Mouse (Mus musculus) stomach, embryonic 16.5 days (tissue): ENCODE measurements around the gene Slc2a13. TPM values are rescaled to one million over a fixed set of nuclear protein-coding genes. Genes with fewer than 3 reads are reported as not detected.

ENCODE experiments used
- ATAC-seq: fragments of 200-750 bp; cut with Nextera tagmentation; 2 replicates; pipeline ENCODE4 v1.8.0; 2017; ENCODE audit warnings: moderate number of reproducible peaks, moderate TSS enrichment; ENCODE audit not compliant: insufficient read depth, low FRiP score
- H3K27ac ChIP-seq: fragments of 300-500 bp; sonication (generic); 2 replicates; pipeline ENCODE4 v1.5.1; 2014; ENCODE audit warnings: low read length
- H3K27me3 ChIP-seq: fragments of 300-500 bp; sonication (generic); 2 replicates; pipeline ENCODE4 v1.6.1; 2014; ENCODE audit warnings: low read length, control low read depth, mixed read lengths; ENCODE audit not compliant: control insufficient read depth, insufficient read depth
- H3K36me3 ChIP-seq: fragments of 300-500 bp; sonication (generic); 2 replicates; pipeline ENCODE4 v1.6.1; 2014; ENCODE audit warnings: low read length; ENCODE audit not compliant: control insufficient read depth, insufficient read depth
- H3K4me1 ChIP-seq: fragments of 300-500 bp; sonication (generic); 2 replicates; pipeline ENCODE4 v1.6.1; 2014; ENCODE audit warnings: low read length, control low read depth, mixed read lengths; ENCODE audit not compliant: control insufficient read depth, insufficient read depth
- H3K4me2 ChIP-seq: fragments of 300-500 bp; sonication (generic); 2 replicates; pipeline ENCODE4 v1.6.1; 2014; ENCODE audit warnings: low read depth, low read length, mixed read lengths
- H3K4me3 ChIP-seq: fragments of 300-500 bp; sonication (generic); replicated peaks from 2 replicates; pipeline ENCODE4 v1.5.1; 2014; ENCODE audit warnings: mild to moderate bottlenecking, low read length
- H3K9ac ChIP-seq: fragments of 300-500 bp; sonication (generic); 2 replicates; pipeline ENCODE4 v1.6.1; 2014; ENCODE audit warnings: low read length
- H3K9me3 ChIP-seq: fragments of 300-500 bp; sonication (generic); replicated peaks from 2 replicates; pipeline ENCODE4 v1.6.1; 2016; ENCODE audit warnings: low read length, control low read depth; ENCODE audit not compliant: control insufficient read depth
- WGBS: fragments of 180-500 bp; shearing (Covaris S2); extraction: QIAGEN DNeasy Blood & Tissue Kit; methylation state at CpG from one replicate; pipeline ENCODE4 v1.1.7; 2014; 5-methylcytosine and 5-hydroxymethylcytosine counted together
- polyA plus RNA-seq: library from polyadenylated mRNA; unstranded; fragments of >200 nt; fragmentation: Nextera tagmentation; extraction: Ambion mirVana; gene quantifications from 2 replicates; pipeline ENCODE4 v1.2.1, GENCODE M21; 2015

The Slc2a13 gene
- polyA plus RNA-seq, 1 experiment from 2014 or later = 0.96 TPM

DNA sequence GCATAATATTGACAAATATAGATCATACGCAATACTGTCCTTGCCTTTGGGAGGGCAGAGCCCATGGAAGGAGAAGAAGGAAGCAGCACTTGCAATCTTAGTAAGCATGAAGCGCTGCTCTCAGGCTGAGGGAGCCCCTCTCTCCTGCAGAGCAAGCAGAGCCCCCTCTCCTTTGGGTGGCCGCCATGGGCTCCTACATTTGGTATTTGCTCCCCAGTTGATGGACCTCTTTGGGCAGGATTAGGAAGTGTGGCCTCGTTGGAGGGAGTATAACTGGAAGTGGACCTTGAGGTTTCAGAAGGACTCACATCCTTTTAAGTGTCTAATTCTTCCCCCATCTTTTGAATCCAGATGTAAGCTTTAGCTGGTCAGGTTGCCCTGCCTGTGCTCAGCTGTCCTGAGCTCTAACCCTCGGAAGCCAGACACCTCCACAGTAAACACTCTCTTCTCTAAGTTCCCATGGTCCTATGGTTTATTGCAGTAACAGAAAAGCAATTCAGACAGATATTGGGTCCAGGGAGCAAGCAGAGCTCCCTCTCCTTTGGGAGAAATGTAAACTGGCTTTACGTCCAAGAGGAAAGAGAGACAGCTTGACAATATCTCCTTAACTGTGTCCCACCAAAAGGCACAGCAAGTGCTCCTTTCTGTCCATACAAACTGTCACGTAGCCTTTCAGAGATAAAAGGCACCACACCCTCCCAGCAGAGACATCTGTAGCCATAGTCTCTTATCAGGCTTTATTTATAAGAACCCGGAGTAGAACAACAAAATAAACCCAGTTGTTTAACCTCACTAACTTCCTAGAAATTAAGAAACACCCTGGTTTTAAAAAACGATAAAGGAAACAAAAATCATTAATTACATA lies 321.3 kb downstream of the Slc2a13 start:
- 56% methylated on average over 9 of the region's 9 CpGs for WGBS
- H3K4me3 ChIP-seq = no peak overlapping the region
- no peak overlapping the region for H3K4me2 ChIP-seq
- H3K36me3 ChIP-seq = no peaks in the 10 kb centered on the region
- no peaks in the 10 kb centered on the region for H3K9me3 ChIP-seq
- ATAC-seq = no peak
- no peak overlapping the region for H3K27ac ChIP-seq
- no peak overlapping the region for H3K9ac ChIP-seq
- H3K4me1 ChIP-seq = no peaks in the 10 kb centered on the region
- H3K27me3 ChIP-seq = no peaks in the 10 kb centered on the region

DNA sequence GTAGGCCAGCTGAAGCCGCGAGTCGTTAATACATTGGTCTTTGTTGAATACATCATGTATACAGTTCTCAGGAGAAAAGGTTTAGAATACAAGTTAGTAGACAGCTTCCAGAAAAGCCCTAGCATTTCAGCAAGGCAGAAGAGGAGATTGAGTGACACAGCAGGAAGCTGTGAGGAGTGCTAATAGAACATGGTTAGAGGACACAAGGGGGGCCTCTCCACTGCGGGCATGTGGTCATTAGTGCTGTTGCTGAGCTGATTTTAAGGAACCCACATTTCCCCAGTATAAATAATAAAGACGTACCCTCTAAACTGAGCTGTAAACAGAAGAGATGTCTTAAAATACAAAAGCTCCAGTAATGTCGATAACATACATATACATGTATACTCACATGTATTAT lies 322.2 kb downstream of the Slc2a13 start:
- no peak overlapping the region for H3K4me2 ChIP-seq
- 74% methylated on average over 6 of the region's 6 CpGs for WGBS
- no peaks in the 10 kb centered on the region for H3K27me3 ChIP-seq
- H3K9me3 ChIP-seq = no peaks in the 10 kb centered on the region
- no peak for ATAC-seq
- no peak overlapping the region for H3K9ac ChIP-seq
- no peaks in the 10 kb centered on the region for H3K36me3 ChIP-seq
- H3K4me1 ChIP-seq = no peaks in the 10 kb centered on the region
- no peak overlapping the region for H3K27ac ChIP-seq
- no peak overlapping the region for H3K4me3 ChIP-seq

DNA sequence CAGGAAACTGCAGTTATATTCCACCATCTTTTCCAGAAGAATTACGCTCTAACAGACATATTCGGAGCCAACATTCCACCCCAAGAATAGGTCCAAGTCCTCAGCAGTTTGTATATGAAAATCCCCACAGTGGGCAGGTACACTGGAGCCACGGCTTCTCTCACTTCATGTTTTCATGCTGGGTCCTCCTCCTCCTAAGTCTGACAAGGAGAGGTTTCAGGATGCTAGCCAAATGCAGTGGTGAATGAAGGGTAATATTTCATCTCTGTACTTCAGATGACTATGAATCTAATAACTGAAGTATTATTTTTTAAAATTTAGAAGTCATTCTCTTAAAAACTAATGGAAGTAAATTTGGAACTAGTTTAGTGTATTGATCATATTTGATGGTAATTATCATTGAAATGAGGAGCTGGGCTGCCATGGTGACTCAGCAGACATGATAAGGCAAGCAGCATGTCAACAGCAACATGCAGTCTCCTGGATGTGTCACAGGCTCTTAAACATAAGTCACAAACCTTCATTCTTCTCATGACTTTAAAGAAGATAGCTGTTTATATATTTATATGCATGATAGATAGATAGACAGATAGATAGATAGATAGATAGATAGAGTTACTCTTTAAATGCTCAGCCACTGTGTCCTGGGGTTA lies 332.3 kb downstream of the Slc2a13 start:
- no peaks in the 10 kb centered on the region for H3K27me3 ChIP-seq

DNA sequence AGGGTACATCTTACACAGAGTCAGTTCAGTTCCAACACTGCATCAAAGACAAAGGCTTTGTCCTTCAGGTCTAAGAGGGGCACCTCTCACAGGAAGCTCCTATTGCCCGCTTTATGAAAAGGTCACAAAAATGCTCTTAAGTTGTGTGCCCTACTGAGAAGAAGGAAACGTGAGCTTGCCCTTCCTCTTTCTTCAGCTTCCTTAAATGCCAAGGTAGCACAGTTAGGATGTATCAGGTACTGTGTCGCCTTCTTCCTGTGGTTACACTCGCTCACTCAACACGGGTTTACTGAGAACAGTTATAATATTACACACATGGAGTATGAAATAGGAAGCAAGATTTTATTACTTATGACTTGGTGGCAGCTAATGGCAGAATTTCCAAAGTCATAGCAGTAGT lies 335.8 kb downstream of the Slc2a13 start:
- 74% methylated on average over 5 of the region's 5 CpGs for WGBS
- ATAC-seq = no peak
- Histone ChIP-seq H3K9ac (no peak overlapping the region), H3K4me2 (no peak overlapping the region), H3K4me3 (no peak overlapping the region), H3K4me1 (no peaks in the 10 kb centered on the region), H3K36me3 (no peaks in the 10 kb centered on the region), H3K9me3 (no peaks in the 10 kb centered on the region), H3K27ac (no peak overlapping the region), H3K27me3 (no peaks in the 10 kb centered on the region)

More for the DNA sequence above, 332.3 kb downstream of the Slc2a13 start:
- H3K27ac ChIP-seq = no peak overlapping the region
- ATAC-seq = no peak
- H3K4me1 ChIP-seq = no peaks in the 10 kb centered on the region
- H3K4me3 ChIP-seq = no peak overlapping the region
- no peaks in the 10 kb centered on the region for H3K36me3 ChIP-seq
- no peak overlapping the region for H3K9ac ChIP-seq
- no peaks in the 10 kb centered on the region for H3K9me3 ChIP-seq
- no peak overlapping the region for H3K4me2 ChIP-seq
- 78% methylated on average over 3 of the region's 3 CpGs for WGBS

Other genes with a start within 250 kb of the Slc2a13 start
- 4.4 and 6.2 TPM in 2 replicates for gene Lrrk2, start 99.9 kb upstream of the Slc2a13 start, polyA plus RNA-seq